Mouse (Mus musculus): ENCODE results near the gene Fndc3b.

The Fndc3b gene

DNA sequence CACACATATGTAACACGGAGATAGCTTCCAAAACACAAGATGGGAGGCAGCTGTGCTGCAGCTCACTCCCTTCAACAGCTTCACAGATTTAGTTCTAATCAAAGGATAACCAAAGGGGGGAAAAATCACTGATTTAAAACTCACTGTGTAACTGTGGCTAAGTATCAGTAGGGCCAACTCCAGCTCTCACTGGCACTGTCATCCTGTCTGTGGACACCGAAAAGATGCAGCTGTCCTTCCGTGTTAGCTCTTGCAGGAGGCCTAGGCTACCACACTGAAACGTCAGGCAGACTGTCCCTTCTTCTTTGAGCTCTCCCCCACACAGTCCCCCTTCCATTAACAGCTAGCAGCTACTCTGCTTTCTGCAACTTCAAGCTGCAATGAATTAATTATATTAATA lies 89.9 kb downstream of the Fndc3b start:
- DNase-seq (ENCODE audit: low spot score) = no peak

DNA sequence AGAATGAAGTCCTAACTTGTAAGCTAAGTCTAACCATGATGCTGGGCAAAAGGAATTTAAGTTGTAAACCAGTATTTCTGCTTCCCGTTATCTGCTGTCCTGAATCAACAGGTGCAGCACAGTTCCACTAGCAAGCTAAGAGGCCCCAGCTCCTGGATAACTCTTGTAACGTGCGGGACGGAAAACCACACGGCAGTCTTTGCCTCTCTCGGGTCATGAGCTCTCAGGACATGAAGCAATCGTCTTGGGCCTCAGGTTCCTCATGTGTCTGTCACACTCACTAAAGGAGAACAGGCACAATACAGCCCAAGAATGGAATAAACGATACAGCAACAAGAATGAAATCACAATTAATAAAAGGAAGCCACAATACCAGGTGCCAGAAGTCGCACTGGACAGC lies 93.4 kb downstream of the Fndc3b start:
- DNase-seq (ENCODE audit: low spot score) = no peak

DNA sequence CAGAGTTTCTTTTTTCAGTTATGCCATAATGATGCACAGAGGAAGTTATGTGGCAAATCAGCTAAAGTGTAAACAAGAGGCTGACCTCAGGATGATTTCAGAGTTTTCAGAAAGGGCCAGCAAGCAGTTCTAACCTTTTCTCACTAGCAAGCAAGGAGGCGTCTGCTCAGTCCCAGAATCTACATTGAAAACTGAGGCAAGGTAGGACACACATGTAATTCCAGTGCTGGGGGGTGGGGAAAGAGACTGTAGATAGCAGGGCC lies 93.9 kb downstream of the Fndc3b start:
- DNase-seq (ENCODE audit: low spot score) = no peak

DNA sequence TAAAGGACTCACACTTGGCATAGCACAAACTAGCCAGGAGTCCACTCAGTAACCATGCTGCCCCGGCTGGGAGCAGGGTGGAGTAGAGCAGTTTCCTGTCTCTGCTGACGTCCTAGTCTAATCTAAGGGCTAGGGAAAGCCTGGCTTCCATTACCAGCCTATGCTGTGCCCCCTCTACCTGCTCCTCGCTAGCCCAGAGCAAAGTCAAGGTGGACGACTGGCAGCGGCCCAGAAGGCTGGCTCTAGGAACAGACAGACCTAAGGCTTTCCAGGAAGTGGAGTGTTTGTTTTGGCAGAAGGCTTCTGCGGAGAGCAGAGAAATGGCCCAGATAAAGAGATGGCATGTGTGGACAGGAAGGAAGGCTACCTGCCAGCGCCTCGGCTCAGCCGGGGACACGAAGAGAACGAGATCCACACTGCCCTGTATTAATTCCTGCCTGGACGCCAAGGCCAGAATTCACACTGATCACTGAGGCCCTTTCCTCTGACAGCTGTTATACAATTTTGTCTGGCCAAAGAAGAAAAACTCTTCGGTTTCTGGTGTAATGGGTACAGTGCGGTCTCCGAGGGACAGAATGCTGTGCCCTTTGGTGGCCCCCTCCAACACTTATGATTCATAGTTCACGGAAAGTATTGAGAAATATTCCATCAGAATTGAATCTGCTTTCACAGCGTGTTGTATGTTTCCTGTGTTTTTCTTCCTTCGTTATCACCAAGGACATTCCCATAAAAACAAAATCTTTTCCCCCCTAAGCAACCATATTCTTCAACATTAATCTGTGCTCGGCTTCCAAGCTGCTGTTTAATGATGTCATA lies 94.5 kb downstream of the Fndc3b start:
- no peak for DNase-seq (ENCODE audit: low spot score)

DNA sequence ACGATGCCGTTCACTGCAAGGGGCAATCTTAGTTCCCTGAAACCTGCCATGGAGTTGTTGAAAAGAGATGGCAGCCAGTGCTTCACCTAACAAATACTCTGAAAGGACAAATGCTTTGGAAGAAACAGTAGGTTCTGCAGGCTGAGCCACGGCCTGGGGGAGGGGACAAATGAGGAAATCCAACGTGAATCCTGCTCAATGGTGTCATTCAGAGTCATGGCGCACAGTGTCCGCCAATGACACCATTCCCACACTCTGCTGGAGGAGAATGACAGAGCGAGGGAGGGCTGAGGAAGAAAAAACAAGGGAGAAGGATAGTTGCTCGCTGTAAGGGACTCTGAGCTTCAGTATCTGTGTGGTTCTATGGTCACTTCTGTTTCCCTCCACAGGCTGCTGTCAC lies 95.6 kb downstream of the Fndc3b start:
- DNase-seq (ENCODE audit: low spot score) = no peak

DNA sequence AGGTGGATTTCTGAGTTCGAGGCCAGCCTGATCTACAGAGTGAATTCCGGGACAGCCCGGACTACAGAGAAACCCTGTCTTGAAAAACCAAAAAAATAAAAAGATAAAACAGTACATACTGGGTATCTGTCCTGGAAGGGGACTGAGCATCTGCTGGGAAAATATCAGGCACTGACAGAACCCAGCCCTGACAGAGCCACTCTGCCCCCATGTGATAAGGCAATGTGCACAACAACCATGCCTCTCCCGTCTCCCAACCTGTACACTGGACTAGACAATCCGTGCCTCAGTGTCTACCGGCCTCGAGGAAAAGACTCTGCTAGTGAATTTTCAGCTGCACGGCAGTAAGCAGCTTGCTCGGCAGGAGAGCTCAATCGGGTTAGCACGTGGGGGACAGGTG lies 97.3 kb downstream of the Fndc3b start:
- DNase-seq (ENCODE audit: low spot score) = no peak

DNA sequence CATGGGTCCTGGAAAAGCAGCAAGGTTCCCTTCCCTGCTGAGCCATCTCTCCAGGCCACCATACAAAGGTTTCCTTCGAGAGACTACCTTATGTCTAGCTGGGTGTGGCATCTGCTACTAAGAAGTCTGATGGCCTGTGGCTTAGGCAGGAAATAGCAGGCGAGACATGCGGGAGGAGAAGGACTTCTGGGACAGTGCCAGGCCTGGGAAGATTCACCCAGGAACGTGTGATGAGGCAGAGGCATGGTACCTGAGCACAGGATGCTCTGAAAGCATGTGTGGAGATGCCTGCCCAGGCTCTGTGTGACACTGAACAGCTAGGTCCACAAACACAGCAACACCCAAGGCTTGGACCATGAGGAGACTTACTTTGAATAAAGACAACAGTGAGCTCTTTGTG lies 98.1 kb downstream of the Fndc3b start:
- DNase-seq (ENCODE audit: low spot score) = no peak

DNA sequence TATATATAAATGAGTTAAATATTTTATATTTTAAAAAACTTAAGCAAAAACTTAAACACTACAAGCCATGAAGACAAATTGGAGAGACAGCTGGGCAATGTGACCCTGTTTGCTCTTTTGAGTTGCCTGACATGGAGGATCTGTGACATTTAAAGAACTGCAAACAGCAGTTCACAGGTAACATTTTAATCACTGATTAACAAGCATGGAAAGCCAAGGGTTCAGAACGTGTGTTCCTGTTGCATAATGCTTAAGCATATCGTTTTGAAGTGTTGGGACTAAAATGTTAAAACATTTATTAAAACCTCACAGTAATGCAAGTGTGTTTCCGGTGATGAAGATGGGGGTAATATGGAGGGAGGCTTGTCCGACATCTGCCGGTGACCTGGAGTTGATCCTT lies 99.1 kb downstream of the Fndc3b start:
- no peak for DNase-seq (ENCODE audit: low spot score)

DNA sequence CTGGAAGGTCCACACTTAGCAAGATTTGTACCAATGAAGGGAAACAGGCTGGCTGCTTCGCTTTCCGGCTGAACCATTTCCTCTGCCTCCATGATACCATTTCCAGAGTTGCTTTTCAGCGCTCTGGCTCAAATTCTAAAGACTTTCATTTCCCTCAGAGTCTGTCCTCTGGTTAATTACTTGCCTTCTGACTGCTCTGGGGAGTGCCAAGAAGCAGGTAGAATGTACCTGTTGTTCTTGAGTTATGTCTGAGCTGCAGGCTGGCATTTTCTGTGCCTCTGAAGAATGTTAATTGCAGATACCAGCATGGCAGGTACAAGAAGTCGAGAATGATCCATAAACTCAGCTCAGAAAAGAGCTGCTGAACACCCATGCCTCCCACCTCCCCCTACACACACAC lies 100.6 kb downstream of the Fndc3b start:
- no peak for DNase-seq (ENCODE audit: low spot score)

DNA sequence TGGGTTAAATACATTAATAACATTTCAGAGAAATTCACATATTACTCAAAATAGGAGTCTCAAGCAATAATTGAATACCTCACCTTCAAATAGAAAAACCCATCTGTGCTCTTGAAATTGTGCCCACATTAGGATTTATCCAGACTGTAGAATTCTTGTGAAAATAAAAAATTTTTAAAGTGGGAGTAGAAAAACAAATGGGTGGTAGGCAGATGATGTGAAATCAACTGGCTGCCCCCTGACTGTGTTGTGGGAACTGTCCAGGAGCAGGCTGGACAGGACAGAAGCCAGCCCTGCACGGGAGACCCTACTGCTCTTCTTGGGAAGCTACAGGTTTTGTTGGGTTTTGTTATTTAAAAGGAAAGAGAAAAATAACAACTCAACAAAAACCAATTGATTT lies 101.0 kb downstream of the Fndc3b start:
- DNase-seq (ENCODE audit: low spot score) = no peak

DNA sequence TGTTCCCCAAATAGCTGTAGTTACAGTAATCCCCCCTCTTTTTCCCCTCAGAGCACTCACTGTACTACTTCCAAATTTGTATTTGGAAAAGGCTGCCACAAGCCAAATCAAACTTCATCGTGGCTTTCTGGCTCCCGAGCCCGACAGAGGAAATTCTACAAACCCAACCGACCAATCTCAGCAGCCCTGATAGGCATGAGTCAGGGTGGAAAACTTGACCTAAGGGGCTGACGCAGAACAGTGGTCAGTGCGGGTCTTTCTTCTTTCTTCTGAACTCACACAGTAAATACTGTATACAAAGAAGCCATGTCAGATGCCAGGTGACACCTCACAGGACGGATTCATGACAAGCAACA lies 103.3 kb downstream of the Fndc3b start:
- no peak for DNase-seq (ENCODE audit: low spot score)

DNA sequence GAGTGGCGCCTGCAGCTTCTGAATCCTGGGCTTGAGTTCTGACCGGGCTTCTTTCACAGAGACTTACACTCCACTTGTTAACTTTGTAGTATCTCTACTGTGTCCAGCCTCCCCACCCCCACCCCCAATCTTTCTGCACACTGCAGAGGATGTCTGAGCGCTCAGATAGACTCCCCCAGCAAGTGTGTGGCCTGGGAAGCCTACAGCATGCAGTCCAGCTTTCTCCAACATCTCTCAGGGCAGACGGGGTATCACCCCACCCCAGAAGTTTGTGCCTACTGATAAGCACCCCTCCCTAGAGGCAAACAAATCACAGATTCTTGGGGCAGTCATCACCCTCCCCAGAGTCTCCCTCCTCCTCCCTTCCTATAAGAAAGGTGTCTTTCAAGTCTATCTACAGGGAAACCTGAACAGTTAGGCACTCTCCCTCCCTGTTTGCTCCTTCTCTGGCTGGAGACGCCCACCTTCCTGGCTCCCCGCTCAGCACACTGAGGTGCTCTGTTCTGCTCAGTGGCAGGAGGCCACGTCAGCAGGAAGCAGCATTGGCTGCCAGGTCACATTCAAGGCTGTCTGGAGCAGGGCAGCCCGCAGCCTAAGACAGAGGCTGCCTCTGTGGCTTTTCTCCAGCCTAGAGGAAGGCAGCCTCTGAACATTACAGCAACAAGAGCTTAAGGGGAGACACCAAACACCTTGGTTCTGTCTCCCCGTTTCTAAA lies 103.9 kb downstream of the Fndc3b start:
- DNase-seq (ENCODE audit: low spot score) = no peak

DNA sequence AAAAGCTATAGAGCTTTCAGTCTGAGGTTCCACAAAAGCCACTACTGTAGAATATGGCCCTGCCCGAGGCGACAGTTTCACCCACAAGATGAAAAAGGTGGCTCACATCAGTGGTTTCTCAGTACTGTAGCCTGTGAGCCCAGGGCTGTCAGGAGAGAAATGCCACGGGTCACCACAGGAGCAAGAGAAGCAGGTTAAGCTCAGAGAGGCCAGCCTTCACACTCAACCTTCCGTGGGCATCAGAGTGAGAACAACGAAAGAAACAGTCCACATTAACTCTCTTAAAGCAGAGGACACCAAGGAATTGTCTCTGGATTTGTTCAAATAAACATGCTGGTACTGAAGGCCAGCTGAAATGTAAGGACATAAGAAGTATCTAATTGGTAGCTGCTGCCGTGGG lies 104.5 kb downstream of the Fndc3b start:
- no peak for DNase-seq (ENCODE audit: low spot score)

DNA sequence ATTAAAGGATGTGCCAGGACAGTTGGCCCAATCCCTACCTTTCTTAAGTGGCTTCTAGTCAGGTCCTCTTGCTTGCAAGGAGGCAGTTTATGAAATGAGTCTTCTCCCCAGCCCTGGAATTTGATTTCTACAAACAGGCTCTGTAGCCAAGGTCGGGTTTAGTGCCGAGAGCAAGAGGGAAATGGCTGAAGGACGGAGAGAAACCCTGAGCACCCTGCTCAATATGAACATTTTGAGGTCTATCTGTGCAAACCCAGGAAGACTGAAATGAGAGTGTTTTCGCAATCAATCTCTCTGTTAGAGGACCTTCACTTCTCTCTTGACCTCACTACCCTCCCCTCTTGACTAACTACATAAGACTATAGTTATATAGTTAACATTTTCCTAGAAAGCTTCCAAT lies 105.5 kb downstream of the Fndc3b start:
- no peak for DNase-seq (ENCODE audit: low spot score)

DNA sequence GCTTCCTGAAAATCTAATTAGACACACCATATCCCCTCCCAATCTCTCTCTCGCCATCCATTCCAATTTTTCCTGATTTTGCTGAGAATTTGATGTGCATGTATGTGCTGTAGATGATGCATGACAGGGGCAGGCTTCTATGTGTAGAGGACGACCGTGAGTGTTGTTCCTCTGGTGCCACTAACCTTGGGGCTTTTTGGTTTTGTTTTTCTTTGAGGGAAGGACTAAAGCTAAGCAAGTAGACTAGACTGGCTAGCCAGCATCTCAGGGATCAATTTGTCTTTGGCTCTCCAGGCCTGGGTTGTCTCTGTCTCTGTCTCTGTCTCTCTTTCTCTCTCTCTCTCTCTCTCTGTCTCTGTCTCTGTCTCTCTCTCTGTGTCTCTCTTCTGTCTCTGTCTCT lies 106.0 kb downstream of the Fndc3b start:
- no peak for DNase-seq (ENCODE audit: low spot score)

DNA sequence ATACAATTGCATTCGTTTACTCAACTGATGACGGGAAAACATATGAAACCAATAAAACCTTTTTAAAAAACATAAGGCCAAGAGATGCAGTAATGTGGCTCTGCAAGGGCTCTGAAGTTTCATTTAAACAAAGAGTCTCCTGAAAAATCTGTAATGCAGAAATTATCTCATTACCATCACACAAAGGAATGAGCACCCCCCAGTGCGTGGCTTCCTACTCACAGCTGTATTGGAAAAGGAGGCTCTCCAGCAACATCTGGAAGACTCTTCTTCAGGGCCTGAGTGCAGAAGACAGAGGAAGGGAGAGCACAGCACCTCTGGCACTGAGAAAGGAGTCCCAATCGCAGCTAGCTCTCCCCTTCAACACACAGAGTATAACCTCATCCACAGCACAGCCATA lies 106.5 kb downstream of the Fndc3b start:
- DNase-seq (ENCODE audit: low spot score) = no peak

DNA sequence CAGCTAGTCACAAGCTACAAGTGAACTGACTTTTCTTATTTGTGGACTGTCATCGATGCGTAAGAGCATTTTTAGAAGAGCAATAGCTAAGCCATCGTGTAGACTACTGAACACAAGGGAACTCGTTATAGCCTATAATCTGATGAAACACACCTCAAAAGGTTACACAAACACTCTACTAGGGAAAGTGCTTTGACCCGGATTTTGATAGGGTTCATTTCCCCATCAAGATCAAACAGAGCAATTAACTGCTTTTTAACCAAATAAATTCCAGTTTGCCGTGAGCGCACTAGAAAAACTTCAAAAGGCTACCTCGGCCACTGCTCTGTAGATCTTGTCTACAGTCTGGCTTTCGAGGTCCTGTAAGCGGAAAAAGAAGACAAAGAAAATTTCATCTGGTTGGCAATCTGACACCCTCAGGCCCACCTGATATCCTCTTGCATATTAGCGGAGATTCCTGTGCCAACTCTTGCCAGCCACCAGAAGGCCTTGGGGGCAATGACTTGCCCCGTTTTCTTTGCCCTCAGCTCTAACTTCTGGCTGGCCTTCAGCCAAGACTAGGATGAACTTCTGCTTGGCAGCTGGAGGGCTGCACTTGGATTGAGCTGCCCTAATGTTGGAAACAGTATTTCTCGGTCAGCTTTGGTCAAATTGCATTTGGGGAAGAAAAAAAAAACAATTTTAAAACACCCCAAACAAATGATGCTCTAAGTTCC lies 107.0 kb downstream of the Fndc3b start:
- no peak for DNase-seq (ENCODE audit: low spot score)

DNA sequence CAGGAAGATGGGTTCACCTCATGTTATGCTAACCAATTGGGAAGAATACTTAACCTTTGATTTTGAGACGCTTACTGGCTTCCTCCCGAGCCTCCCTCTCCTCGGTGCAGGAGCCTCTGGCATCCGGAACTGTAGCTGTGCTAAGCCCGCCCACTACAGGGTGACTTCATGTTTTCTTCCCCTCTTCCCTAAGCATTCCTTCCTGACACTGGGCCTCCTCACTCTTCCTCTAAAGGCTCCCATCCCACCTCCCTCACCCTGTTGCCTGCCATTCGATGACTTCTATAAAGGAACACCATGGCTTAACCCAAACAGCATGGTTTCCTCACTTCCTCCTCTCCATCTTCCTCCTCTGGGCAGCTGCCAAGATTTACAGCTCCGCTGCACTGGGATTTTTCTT lies 110.5 kb downstream of the Fndc3b start:
- DNase-seq (ENCODE audit: low spot score) = no peak

DNA sequence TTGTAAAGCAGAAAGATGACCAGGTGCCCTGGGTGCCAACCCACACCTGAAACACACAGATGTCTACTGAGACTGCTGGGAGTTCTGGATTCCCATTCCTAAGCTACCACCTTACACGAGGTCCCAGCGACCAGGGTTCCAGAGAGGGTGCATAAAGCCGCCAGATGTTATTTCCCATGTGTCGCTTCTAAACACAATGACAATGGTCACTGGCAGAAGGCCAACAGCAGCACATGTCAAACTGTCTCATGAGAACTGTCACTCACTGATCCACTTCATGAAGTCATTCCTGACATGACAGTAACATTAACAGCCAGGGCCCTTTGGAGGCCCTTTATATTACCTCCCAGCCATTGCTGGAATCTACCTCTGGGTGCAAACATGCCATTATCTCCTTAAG lies 110.9 kb downstream of the Fndc3b start:
- DNase-seq (ENCODE audit: low spot score) = no peak

DNA sequence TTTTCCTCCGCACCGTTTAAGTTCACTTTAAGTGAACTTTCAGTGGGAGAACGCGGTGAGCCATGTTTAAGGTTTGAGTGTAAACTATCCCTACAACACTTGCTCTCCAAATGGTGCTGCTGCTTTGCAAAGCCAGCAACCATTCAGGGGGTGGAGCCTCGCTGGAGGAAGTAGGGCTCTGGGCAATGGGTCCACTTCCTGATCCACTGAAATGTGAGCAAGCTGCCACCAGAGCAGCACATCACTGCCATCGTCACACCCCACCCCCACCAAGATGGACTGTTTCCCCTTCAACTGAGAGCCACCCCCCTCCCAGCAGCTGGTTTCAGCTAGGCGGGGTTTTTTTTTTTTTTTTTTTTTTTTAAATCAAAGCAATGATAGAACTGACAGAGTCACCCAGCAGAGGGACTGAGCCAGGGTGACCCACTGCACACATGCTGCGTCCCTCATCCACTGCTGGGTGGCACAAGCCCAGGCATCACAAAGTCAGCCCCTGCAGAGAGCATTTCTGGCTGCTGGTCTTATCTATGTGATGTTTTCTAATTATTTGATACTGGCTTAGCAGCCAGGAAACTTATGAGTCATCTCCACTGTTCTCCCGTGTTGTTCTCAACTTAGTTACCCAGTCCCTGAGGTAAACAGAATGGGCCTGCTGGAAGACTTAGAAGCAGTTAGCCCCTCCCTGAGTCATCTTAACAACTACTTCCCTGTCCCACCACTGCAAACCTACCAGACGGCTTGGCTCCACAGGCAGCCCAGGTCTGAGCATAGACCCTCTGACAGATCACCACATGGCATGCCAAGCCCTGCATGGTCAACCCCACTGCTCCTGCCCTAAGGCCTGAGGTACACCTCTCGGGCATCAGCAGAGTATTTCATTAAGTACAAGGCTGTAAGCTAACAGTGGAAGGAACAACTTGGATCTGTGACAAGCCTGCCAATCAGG lies 112.4 kb downstream of the Fndc3b start:
- no peak for DNase-seq (ENCODE audit: low spot score)

DNA sequence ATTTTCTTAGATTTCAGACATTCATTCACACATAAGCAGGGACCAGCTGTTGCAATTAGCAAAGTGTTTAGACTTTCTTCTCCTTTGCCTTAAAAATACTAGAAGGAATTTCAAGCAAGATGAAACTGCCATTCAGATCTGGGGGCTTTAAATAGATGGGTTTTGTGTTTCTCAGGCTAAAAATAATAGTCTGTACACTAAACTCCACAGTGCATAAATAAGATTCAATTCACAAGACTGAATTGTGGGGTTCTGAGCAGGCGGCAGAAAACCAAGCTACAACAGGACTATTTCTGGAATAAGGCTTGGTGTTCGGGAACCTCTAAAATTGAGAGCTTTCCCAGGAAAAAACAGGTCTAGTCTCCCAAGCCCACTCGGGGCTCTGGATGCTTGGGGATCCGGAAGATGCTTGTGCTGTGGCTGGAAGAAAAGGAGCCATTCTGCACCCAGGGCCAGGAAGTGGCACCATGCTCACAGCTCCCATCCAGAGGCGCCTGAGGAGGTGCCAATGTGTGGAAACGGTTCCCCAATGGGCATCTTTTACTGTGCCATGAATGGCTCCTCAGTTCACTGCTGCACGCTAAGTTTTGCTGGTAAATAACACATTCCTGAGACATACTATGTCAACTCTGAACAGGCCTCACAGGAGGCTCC lies 117.5 kb downstream of the Fndc3b start:
- DNase-seq (ENCODE audit: low spot score) = no peak
